In genomic region chr11:54973481-54974212, GRCm38 (mm10) we compare ENCODE assay signal across 8 mouse cellular contexts. TPM values are rescaled to one million over a fixed set of nuclear protein-coding genes. Genes with fewer than 3 reads are reported as not detected.
DNase-seq lines count a peak whose midpoint lies in the region; ATAC-seq and TF ChIP-seq lines count a peak whose summit lies in the region.

No protein-coding gene starts in this region.

- DNase-seq in CH12.LX (ENCODE audit: extremely low read depth), result peak; percentile 95
- DNase-seq in T-cell, adult 2 months (ENCODE audit: low spot score), result peak; percentile 81
- DNase-seq in hindbrain, postnatal 0 days (ENCODE audit: low spot score), result peak; percentile 78
- DNase-seq in Muller cell, postnatal 12 days (ENCODE audit: inconsistent ontology term), result no peak
- no peak for DNase-seq in left cerebral cortex, adult 8-10 months (ENCODE audit: low spot score in 2 of 2)

- 62% methylated on average over 8 of the region's 8 CpGs for WGBS in forebrain, embryonic 16.5 days
- WGBS in hindbrain, postnatal 0 days, result 35% methylated on average over 8 of the region's 8 CpGs
- 27% methylated on average over 8 of the region's 8 CpGs for WGBS in liver, embryonic 16.5 days (ENCODE audit: insufficient replicate concordance)
- WGBS in neural tube, embryonic 13.5 days, result 52% methylated on average over 8 of the region's 8 CpGs

- no peaks in the 10 kb centered on the region for H3K79me2 ChIP-seq in CH12.LX (replicated peaks; ENCODE audit: control insufficient read depth, extremely low read depth, insufficient read depth, poor library complexity, severe bottlenecking)

- H3K27me3 ChIP-seq in CH12.LX (replicated peaks), result no peaks in the 10 kb centered on the region
- H3K27me3 ChIP-seq in forebrain, embryonic 16.5 days (replicated peaks; ENCODE audit: control insufficient read depth, insufficient read depth, low read length), result no peaks in the 10 kb centered on the region
- H3K27me3 ChIP-seq in hindbrain, postnatal 0 days (ENCODE audit: insufficient read depth, low read length), result no peaks in the 10 kb centered on the region
- no peaks in the 10 kb centered on the region for H3K27me3 ChIP-seq in liver, embryonic 16.5 days (ENCODE audit: control insufficient read depth, insufficient read depth, low read depth, low read length)
- no peaks in the 10 kb centered on the region for H3K27me3 ChIP-seq in neural tube, embryonic 13.5 days

- no peak for TF ChIP-seq CTCF in CH12.LX (conservative IDR thresholded peaks at IDR 0.05 in 1 of 2, IDR thresholded peaks at IDR 0.05 in 1 of 2; ENCODE audit: low read depth in 2 of 2, low read length in 2 of 2)
- TF ChIP-seq CTCF in hindbrain, postnatal 0 days (IDR thresholded peaks at IDR 0.05; ENCODE audit: low read depth), result no peak

- TF ChIP-seq POLR2A in CH12.LX (IDR thresholded peaks at IDR 0.05; ENCODE audit: low read depth, low read length), result peak; percentile 55; the same call in 1 of the 2 replicates

- peak overlapping the region; percentile 97 for H3K4me2 ChIP-seq in CH12.LX (ENCODE audit: insufficient read depth, low read depth, poor library complexity, severe bottlenecking)
- no peak overlapping the region for H3K4me2 ChIP-seq in forebrain, embryonic 16.5 days (ENCODE audit: low read length)
- H3K4me2 ChIP-seq in hindbrain, postnatal 0 days (ENCODE audit: low read depth, low read length), result no peak overlapping the region
- no peak overlapping the region for H3K4me2 ChIP-seq in liver, embryonic 16.5 days (ENCODE audit: low read depth, low read length)
- no peak overlapping the region for H3K4me2 ChIP-seq in neural tube, embryonic 13.5 days

- H3K9me3 ChIP-seq in CH12.LX (replicated peaks; ENCODE audit: low read length), result peaks cover 10% of the 10 kb centered on the region
- no peaks in the 10 kb centered on the region for H3K9me3 ChIP-seq in forebrain, embryonic 16.5 days (ENCODE audit: control insufficient read depth, low read length)
- no peaks in the 10 kb centered on the region for H3K9me3 ChIP-seq in hindbrain, postnatal 0 days (ENCODE audit: low read length)
- no peaks in the 10 kb centered on the region for H3K9me3 ChIP-seq in liver, embryonic 16.5 days (replicated peaks; ENCODE audit: control insufficient read depth, low read length)
- no peaks in the 10 kb centered on the region for H3K9me3 ChIP-seq in neural tube, embryonic 13.5 days

- H3K4me1 ChIP-seq in CH12.LX (ENCODE audit: control insufficient read depth in 1 of 2, insufficient read depth in 2 of 2), result peaks cover 16 to 61% of the 10 kb centered on the region in 2 experiments
- peaks cover 8% of the 10 kb centered on the region for H3K4me1 ChIP-seq in forebrain, embryonic 16.5 days (replicated peaks; ENCODE audit: control insufficient read depth, insufficient read depth, low read length)
- peaks cover 6% of the 10 kb centered on the region; the same call in 1 of the 2 replicates for H3K4me1 ChIP-seq in hindbrain, postnatal 0 days (ENCODE audit: insufficient read depth, low read length)
- peaks cover 17% of the 10 kb centered on the region for H3K4me1 ChIP-seq in liver, embryonic 16.5 days (ENCODE audit: control insufficient read depth, low read depth, low read length)
- H3K4me1 ChIP-seq in neural tube, embryonic 13.5 days (replicated peaks), result peaks cover 15% of the 10 kb centered on the region

- in situ Hi-C loops in CH12.LX (cut with MboI; ENCODE audit: low pct_ligation_motif_present, low pct_unique_long_range_greater_than_20kb, low sequenced_read_pairs), result no loop called here

- peak; percentile 82 for TF ChIP-seq EP300 in CH12.LX (IDR thresholded peaks at IDR 0.05; ENCODE audit: low read length)

- H3K9ac ChIP-seq in CH12.LX (ENCODE audit: insufficient read depth, low read depth), result peak overlapping the region; percentile 66
- no peak overlapping the region for H3K9ac ChIP-seq in forebrain, embryonic 16.5 days (replicated peaks; ENCODE audit: low read depth, low read length)
- H3K9ac ChIP-seq in hindbrain, postnatal 0 days (replicated peaks; ENCODE audit: low read length), result no peak overlapping the region
- H3K9ac ChIP-seq in liver, embryonic 16.5 days (ENCODE audit: low read depth, low read length), result no peak overlapping the region
- H3K9ac ChIP-seq in neural tube, embryonic 13.5 days, result no peak overlapping the region

- H3K4me3 ChIP-seq in CH12.LX (replicated peaks in 1 of 3; ENCODE audit: low read depth in 2 of 3, low read length in 2 of 3, poor library complexity in 1 of 3), result peak overlapping the region in 2 of 3 experiments; percentile 12 to 32
- no peak overlapping the region for H3K4me3 ChIP-seq in forebrain, embryonic 16.5 days (replicated peaks; ENCODE audit: low read length)
- H3K4me3 ChIP-seq in hindbrain, postnatal 0 days (ENCODE audit: low read length), result no peak overlapping the region
- H3K4me3 ChIP-seq in liver, embryonic 16.5 days (ENCODE audit: low read depth, low read length), result no peak overlapping the region
- H3K4me3 ChIP-seq in neural tube, embryonic 13.5 days, result no peak overlapping the region

- H3K36me3 ChIP-seq in CH12.LX (replicated peaks in 1 of 2; ENCODE audit: control insufficient read depth in 1 of 2, insufficient read depth in 1 of 2, low read length in 1 of 2), result peaks cover 6 to 17% of the 10 kb centered on the region in 2 experiments
- no peaks in the 10 kb centered on the region for H3K36me3 ChIP-seq in forebrain, embryonic 16.5 days (ENCODE audit: control insufficient read depth, insufficient read depth)
- peaks cover 3% of the 10 kb centered on the region; the same call in 1 of the 2 replicates for H3K36me3 ChIP-seq in hindbrain, postnatal 0 days (ENCODE audit: insufficient read depth, low read length)
- H3K36me3 ChIP-seq in liver, embryonic 16.5 days (ENCODE audit: control insufficient read depth, insufficient read depth), result no peaks in the 10 kb centered on the region; the same call in 1 of the 2 replicates
- H3K36me3 ChIP-seq in neural tube, embryonic 13.5 days, result no peaks in the 10 kb centered on the region

- peak overlapping the region; percentile 85 for H3K27ac ChIP-seq in CH12.LX (ENCODE audit: insufficient read depth, low read depth)
- H3K27ac ChIP-seq in forebrain, embryonic 16.5 days (ENCODE audit: low read length), result no peak overlapping the region; the same call in 1 of the 2 replicates
- H3K27ac ChIP-seq in hindbrain, postnatal 0 days, result peak overlapping the region; percentile 64; the same call in 1 of the 2 replicates
- no peak overlapping the region for H3K27ac ChIP-seq in liver, embryonic 16.5 days (ENCODE audit: low read length)
- H3K27ac ChIP-seq in neural tube, embryonic 13.5 days (replicated peaks), result peak overlapping the region; percentile 23; the same call in 1 of the 2 replicates

- peak; percentile 64; the same call in 1 of the 2 replicates for ATAC-seq in forebrain, embryonic 16.5 days
- peak; percentile 83 for ATAC-seq in hindbrain, postnatal 0 days
- ATAC-seq in liver, embryonic 16.5 days (ENCODE audit: low read depth), result peak; percentile 53; the same call in 1 of the 2 replicates
- ATAC-seq in neural tube, embryonic 13.5 days (ENCODE audit: low read depth), result peak; percentile 77; the same call in 1 of the 2 replicates

- dilution Hi-C loops in CH12.LX (cut with MboI; ENCODE audit: extremely low pct_ligation_motif_present, extremely low pct_unique_long_range_greater_than_20kb, low sequenced_read_pairs), result no loop called here

- no peak for TF ChIP-seq RAD21 in CH12.LX (IDR thresholded peaks at IDR 0.05; ENCODE audit: low read depth, low read length)

TF ChIP-seq in CH12.LX, 34 proteins besides CTCF, POLR2A, EP300 and RAD21 (continues in another document):
- TF ChIP-seq NRF1 (IDR thresholded peaks at IDR 0.05; ENCODE audit: low read depth, low read length), result 0 out of 2 replicates have a peak, but pooled peaks have one; percentile 42
- TF ChIP-seq TBP (conservative IDR thresholded peaks at IDR 0.05; ENCODE audit: low read depth, low read length), result peak; percentile 83
- 0 out of 2 replicates have a peak, but pooled peaks have one; percentile 57 for TF ChIP-seq KAT2A (IDR thresholded peaks at IDR 0.05; ENCODE audit: insufficient replicate concordance, low read length)
- TF ChIP-seq CHD2 (IDR thresholded peaks at IDR 0.05; ENCODE audit: low read length), result peak; percentile 94
- TF ChIP-seq TCF12 (IDR thresholded peaks at IDR 0.05; ENCODE audit: low read depth, low read length), result peak; percentile 97
- peak; percentile 95 for TF ChIP-seq MAX (IDR thresholded peaks at IDR 0.05; ENCODE audit: low read length)
- TF ChIP-seq IRF4 (IDR thresholded peaks at IDR 0.05; ENCODE audit: low read depth, low read length), result peak; percentile 82; the same call in 1 of the 2 replicates
- 0 out of 2 replicates have a peak, but pooled peaks have one; percentile 33 for TF ChIP-seq MAFK (IDR thresholded peaks at IDR 0.05; ENCODE audit: insufficient replicate concordance, low read length)
- TF ChIP-seq ELF1 (IDR thresholded peaks at IDR 0.05; ENCODE audit: low read depth, low read length), result peak; percentile 73; the same call in 1 of the 2 replicates
- no peak; the same call in none of the 2 replicates for TF ChIP-seq MEF2A (IDR thresholded peaks at IDR 0.05; ENCODE audit: borderline replicate concordance, low read depth, low read length)
- TF ChIP-seq USF2 (conservative IDR thresholded peaks at IDR 0.05; ENCODE audit: low read depth, low read length), result no peak

RNA-seq across cellular contexts. Expression of gene Tnip1, which starts 10.9 kb away (rescaled TPM):
- total RNA-seq in CH12.LX (2012; rRNA removed) (67.8 and 76.2 TPM in 2 replicates), CH12.LX (2014; rRNA removed) (34.9 and 36.1 TPM in 2 replicates)
- polyA plus RNA-seq in CH12.LX (2012; ENCODE audit: insufficient read length, low read depth), result 134 and 137 TPM in 2 replicates
- polyA plus RNA-seq in forebrain, embryonic 16.5 days (2015; fragmentation: Nextera tagmentation; extraction: Ambion mirVana), result 12.7 and 13.2 TPM in 2 replicates
- total RNA-seq in hindbrain, postnatal 0 days (2014; rRNA removed), result 15.3 and 16.7 TPM in 2 replicates
- 17.1 and 19.8 TPM in 2 replicates for polyA plus RNA-seq in hindbrain, postnatal 0 days (2015; fragmentation: Nextera tagmentation; extraction: Ambion mirVana)
- polyA plus RNA-seq in liver, embryonic 16.5 days (2015; fragmentation: Nextera tagmentation; extraction: Ambion mirVana), result 5.2 and 6.5 TPM in 2 replicates
- 16.1 and 17.3 TPM in 2 replicates for polyA plus RNA-seq in neural tube, embryonic 13.5 days (2015; fragmentation: Nextera tagmentation; extraction: Ambion mirVana)
- total RNA-seq in left cerebral cortex, adult 8-10 months (2022), result 10 to 100 TPM; 33.0 to 36.3 (median 34.9) TPM

RNA-seq across cellular contexts. Expression of gene Anxa6, which starts 59.6 kb away (rescaled TPM):
- total RNA-seq in CH12.LX (2012; rRNA removed) (163 and 168 TPM in 2 replicates), CH12.LX (2014; rRNA removed) (115 and 125 TPM in 2 replicates)
- polyA plus RNA-seq in CH12.LX (2012; ENCODE audit: insufficient read length, low read depth), result 162 and 163 TPM in 2 replicates
- polyA plus RNA-seq in forebrain, embryonic 16.5 days (2015; fragmentation: Nextera tagmentation; extraction: Ambion mirVana), result 40.9 and 53.0 TPM in 2 replicates
- total RNA-seq in hindbrain, postnatal 0 days (2014; rRNA removed), result 83.2 and 86.0 TPM in 2 replicates
- 71.3 and 74.8 TPM in 2 replicates for polyA plus RNA-seq in hindbrain, postnatal 0 days (2015; fragmentation: Nextera tagmentation; extraction: Ambion mirVana)
- polyA plus RNA-seq in liver, embryonic 16.5 days (2015; fragmentation: Nextera tagmentation; extraction: Ambion mirVana), result 56.9 and 66.1 TPM in 2 replicates
- 104 and 106 TPM in 2 replicates for polyA plus RNA-seq in neural tube, embryonic 13.5 days (2015; fragmentation: Nextera tagmentation; extraction: Ambion mirVana)
- 10 to 100 TPM; 81.9 to 92.8 (median 85.4) TPM for total RNA-seq in left cerebral cortex, adult 8-10 months (2022)

Comparison
In these comparisons a context has a peak if more than half of its experiments do, and no peak if none do; other contexts are left out.
1. DNase-seq: peak in CH12.LX (single experiment), T-cell, adult 2 months (single experiment) and hindbrain, postnatal 0 days (single experiment); none in Muller cell, postnatal 12 days (single experiment) and left cerebral cortex, adult 8-10 months (0 of 2).
2. H3K27ac ChIP-seq: peak in CH12.LX (single experiment), hindbrain, postnatal 0 days (single experiment) and neural tube, embryonic 13.5 days (single experiment); none in forebrain, embryonic 16.5 days (single experiment) and liver, embryonic 16.5 days (single experiment).
3. H3K4me3 ChIP-seq: peak in CH12.LX (2 of 3); none in forebrain, embryonic 16.5 days (single experiment), hindbrain, postnatal 0 days (single experiment), liver, embryonic 16.5 days (single experiment) and neural tube, embryonic 13.5 days (single experiment).
4. Peak in every context shown above with its lines, with median percentiles within 50 percentile points of each other: ATAC-seq.